Mouse (Mus musculus) E14TG2a.4 (cell line): ENCODE results near the gene Olfr1226.
"Not testable (repeated sequence)": the region's sequence is repeated elsewhere in the genome, so short reads cannot be mapped to it uniquely, and the experiment has no call there.

ENCODE experiments used
- H3K27me3 ChIP-seq: 2 replicates; pipeline ENCODE4 v1.6.1; 2014; ENCODE audit warnings: low read length, control low read depth; ENCODE audit not compliant: insufficient read depth
- H3K36me3 ChIP-seq: 2 replicates; pipeline ENCODE4 v1.6.1; 2014; ENCODE audit warnings: low read length, control low read depth; ENCODE audit not compliant: insufficient read depth
- H3K4me1 ChIP-seq: replicated peaks from 2 replicates; pipeline ENCODE4 v1.6.1; 2014; ENCODE audit warnings: low read depth, low read length, control low read depth
- H3K4me3 ChIP-seq: replicated peaks from 2 replicates; pipeline ENCODE4 v1.5.1; 2014; ENCODE audit warnings: mild to moderate bottlenecking, low read length
- H3K9me3 ChIP-seq: 2 replicates; pipeline ENCODE4 v1.6.1; 2014; ENCODE audit warnings: low read length, control low read depth
- CTCF ChIP-seq: conservative IDR thresholded peaks from 2 replicates; pipeline ENCODE4 v1.5.1; 2014; ENCODE audit warnings: low read length
- NANOG ChIP-seq: IDR thresholded peaks from 2 replicates; pipeline ENCODE4 v1.6.1; 2014; ENCODE audit warnings: borderline replicate concordance, low read length, mixed read lengths
- POU5F1 ChIP-seq: IDR thresholded peaks from 2 replicates; pipeline ENCODE4 v1.6.1; 2014; ENCODE audit warnings: low read length, borderline replicate concordance

Gene Olfr1226

GRCm38 (mm10) chr2:89199948-89200347 lies at the start of gene Olfr1226:
Gene Olfr1226 (minus strand): TSS chr2:89200048.
- H3K9me3 ChIP-seq, result no peaks in the 10 kb centered on the region
- TF ChIP-seq CTCF (no peak), POU5F1 (no peak), NANOG (no peak)
- H3K36me3 ChIP-seq, result no peaks in the 10 kb centered on the region
- H3K27me3 ChIP-seq, result no peaks in the 10 kb centered on the region
- no peak within 1 kb of the TSS for H3K4me3 ChIP-seq
- no peaks in the 10 kb centered on the region for H3K4me1 ChIP-seq

GRCm38 (mm10) chr2:89196325-89196982 lies 3.4 kb downstream of the Olfr1226 start:
- no peaks in the 10 kb centered on the region for H3K36me3 ChIP-seq
- no peaks in the 10 kb centered on the region for H3K4me1 ChIP-seq
- TF ChIP-seq POU5F1, result no peak
- no peak for TF ChIP-seq NANOG
- no peak for TF ChIP-seq CTCF
- H3K27me3 ChIP-seq, result no peaks in the 10 kb centered on the region
- no peak overlapping the region for H3K4me3 ChIP-seq
- H3K9me3 ChIP-seq, result no peaks in the 10 kb centered on the region

- Histone ChIP-seq H3K9me3 (no peaks in the 10 kb centered on the region), H3K4me3 (no peak within 1 kb of the TSS), H3K36me3 (no peaks in the 10 kb centered on the region), H3K27me3 (no peaks in the 10 kb centered on the region), H3K4me1 (no peaks in the 10 kb centered on the region)
- TF ChIP-seq POU5F1, result no peak
- TF ChIP-seq NANOG, result no peak
- TF ChIP-seq CTCF, result no peak
Observed at GRCm38 (mm10) chr2:89174569-89174968, 25.3 kb downstream of the Olfr1226 start, which contains the start of gene Olfr1225. Gene Olfr1225 (minus strand): TSS chr2:89174669.

- not testable (repeated sequence) for H3K27me3 ChIP-seq, H3K36me3 ChIP-seq, H3K4me1 ChIP-seq, H3K4me3 ChIP-seq
- H3K9me3 ChIP-seq, result peaks cover 27% of the 10 kb centered on the region
Observed at GRCm38 (mm10) chr2:89164711-89165110, 35.1 kb downstream of the Olfr1226 start.

GRCm38 (mm10) chr2:89163991-89164390 lies 35.9 kb downstream of the Olfr1226 start, which contains the start of gene Olfr1224-ps1:
Gene Olfr1224-ps1 (minus strand): TSS chr2:89164091.
- H3K36me3 ChIP-seq, H3K27me3 ChIP-seq, H3K4me1 ChIP-seq, H3K4me3 ChIP-seq: not testable (repeated sequence)
- H3K9me3 ChIP-seq, result peaks cover 27% of the 10 kb centered on the region

GRCm38 (mm10) chr2:89151460-89151859 lies 48.4 kb downstream of the Olfr1226 start, which contains the start of gene Olfr1223:
Gene Olfr1223 (minus strand): TSS chr2:89151560.
- no peaks in the 10 kb centered on the region for H3K27me3 ChIP-seq
- H3K4me3 ChIP-seq, result no peak within 1 kb of the TSS
- H3K36me3 ChIP-seq, result no peaks in the 10 kb centered on the region
- TF ChIP-seq CTCF (no peak), POU5F1 (no peak), NANOG (no peak)
- H3K4me1 ChIP-seq, result no peaks in the 10 kb centered on the region
- no peaks in the 10 kb centered on the region for H3K9me3 ChIP-seq
